Mouse (Mus musculus) T-helper 2 cell (primary cell): ENCODE results near the gene Actr1a.

Experiments
- in situ Hi-C: fragments of 300-600 bp; cut with MboI, MseI; formaldehyde crosslinking; loops from one replicate; pipeline ENCODE4 v1.15.1; 2025; ENCODE audit warnings: high pct_unique_total_duplicates

The Actr1a gene

GRCm38 (mm10) chr19:46395109-46396009 lies at the start of gene Actr1a:
Actr1a (minus strand) TSS chr19:46395748.
- in situ Hi-C loops: no loop called here

GRCm38 (mm10) chr19:46444209-46444608 lies 48.7 kb upstream of the Actr1a start:
- in situ Hi-C loops: no loop called here

- in situ Hi-C loops: no loop called here
Observed at GRCm38 (mm10) chr19:46443509-46443908, 48.0 kb upstream of the Actr1a start.

GRCm38 (mm10) chr19:46435492-46435891 lies 39.9 kb upstream of the Actr1a start:
- in situ Hi-C loops: loop anchor here (5.0 kb wide), 1 partner anchor 117 kb away; no protein-coding TSS in a partner anchor

GRCm38 (mm10) chr19:46434591-46434990 lies 39.0 kb upstream of the Actr1a start:
- in situ Hi-C loops: no loop called here

- in situ Hi-C loops: no loop called here
Observed at GRCm38 (mm10) chr19:46434148-46434547, 38.6 kb upstream of the Actr1a start.

GRCm38 (mm10) chr19:46433712-46434111 lies 38.2 kb upstream of the Actr1a start:
- in situ Hi-C loops: no loop called here

- in situ Hi-C loops: loop anchor here (10.0 kb wide), 1 partner anchor 64 kb away; no protein-coding TSS in a partner anchor
Observed at GRCm38 (mm10) chr19:46429250-46429649, 33.7 kb upstream of the Actr1a start.

GRCm38 (mm10) chr19:46426488-46426887 lies 30.9 kb upstream of the Actr1a start:
- in situ Hi-C loops: loop anchor here (10.0 kb wide), 1 partner anchor 62 kb away; no protein-coding TSS in a partner anchor

- in situ Hi-C loops: loop anchor here (10.0 kb wide), 1 partner anchor 60 kb away; no protein-coding TSS in a partner anchor
Observed at GRCm38 (mm10) chr19:46425266-46425665, 29.7 kb upstream of the Actr1a start.

- in situ Hi-C loops: loop anchor here (10.0 kb wide), 1 partner anchor 58 kb away; no protein-coding TSS in a partner anchor
Observed at GRCm38 (mm10) chr19:46422384-46423338, 27.1 kb upstream of the Actr1a start.

- in situ Hi-C loops: loop anchor here (10.0 kb wide), 1 partner anchor 56 kb away; no protein-coding TSS in a partner anchor
Observed at GRCm38 (mm10) chr19:46420410-46420809, 24.9 kb upstream of the Actr1a start.

GRCm38 (mm10) chr19:46418051-46418450 lies 22.5 kb upstream of the Actr1a start:
- in situ Hi-C loops: no loop called here

- in situ Hi-C loops: no loop called here
Observed at GRCm38 (mm10) chr19:46416276-46416675, 20.7 kb upstream of the Actr1a start.

GRCm38 (mm10) chr19:46414486-46414885 lies 18.9 kb upstream of the Actr1a start:
- in situ Hi-C loops: no loop called here

- in situ Hi-C loops: no loop called here
Observed at GRCm38 (mm10) chr19:46413969-46414368, 18.4 kb upstream of the Actr1a start.

GRCm38 (mm10) chr19:46412056-46412805 lies 16.7 kb upstream of the Actr1a start:
- in situ Hi-C loops: no loop called here

GRCm38 (mm10) chr19:46409506-46409905 lies 14.0 kb upstream of the Actr1a start:
- in situ Hi-C loops: no loop called here

GRCm38 (mm10) chr19:46406592-46407386 lies 11.2 kb upstream of the Actr1a start:
- in situ Hi-C loops: no loop called here

GRCm38 (mm10) chr19:46404030-46404429 lies 8.5 kb upstream of the Actr1a start:
- in situ Hi-C loops: no loop called here
